Mouse (Mus musculus): ENCODE results near the gene Rabgap1.
"Not testable (repeated sequence)": the region's sequence is repeated elsewhere in the genome, so short reads cannot be mapped to it uniquely, and the experiment has no call there.

Rabgap1 gene

DNA sequence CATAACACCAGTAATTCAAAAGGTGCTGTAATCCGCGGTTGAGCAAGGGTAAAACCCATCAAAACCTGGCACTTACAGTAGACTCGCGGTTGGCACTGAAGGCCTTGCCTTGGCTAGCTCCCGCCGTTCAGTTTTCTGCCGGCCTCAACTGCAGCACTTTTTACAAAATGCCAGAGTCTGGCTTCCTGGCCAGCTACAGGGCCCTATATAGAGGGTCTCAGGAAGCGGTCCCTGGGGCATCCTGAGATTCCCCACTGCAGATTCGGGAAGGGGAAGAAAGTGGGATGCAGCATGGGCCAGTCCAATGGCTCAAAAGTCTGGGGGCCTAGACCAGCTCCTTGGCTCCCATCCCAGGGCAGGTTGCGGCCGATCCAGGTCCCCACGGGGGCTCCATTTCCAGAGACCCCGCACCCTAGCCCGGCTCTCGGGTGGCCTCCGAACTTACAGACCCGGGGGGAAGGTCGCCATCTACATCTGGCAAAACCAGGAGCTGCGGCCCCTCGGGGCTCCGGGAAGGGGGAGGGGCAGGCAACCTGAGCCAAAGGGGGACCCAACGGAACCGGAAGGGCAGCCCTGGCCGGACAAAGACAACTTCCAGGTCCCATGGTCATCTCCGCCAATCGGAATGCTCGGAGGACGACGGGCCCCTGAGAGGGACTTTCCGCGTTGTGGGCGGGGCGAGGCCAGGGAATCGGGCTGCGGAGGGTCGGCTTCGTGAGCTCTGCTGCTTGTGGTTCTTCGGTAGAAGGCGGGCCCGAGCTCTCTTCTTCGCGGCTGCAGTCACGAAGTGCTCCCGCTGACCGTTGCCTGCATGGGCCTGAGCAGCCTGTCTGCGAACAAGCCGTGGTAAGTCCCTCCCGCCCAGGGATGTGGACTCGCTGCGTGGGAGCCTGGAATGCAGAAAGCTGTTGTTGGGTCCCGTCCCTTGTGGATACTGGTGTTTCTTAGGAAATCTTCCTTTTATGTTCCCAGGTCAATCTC, at the start of gene Rabgap1, which contains the start of the genes Zbtb26 and Zbtb6:
TSS of gene Rabgap1 (plus strand) at position 669 of the 981 bp plus-strand sequence.
TSS of gene Zbtb26 (minus strand) at position 525 of the 981 bp plus-strand sequence.
TSS of gene Zbtb6 (minus strand) at position 561 of the 981 bp plus-strand sequence.
- peak; percentile 97 to 98 for DNase-seq (ENCODE audit: low spot score in 2 of 2)

DNA sequence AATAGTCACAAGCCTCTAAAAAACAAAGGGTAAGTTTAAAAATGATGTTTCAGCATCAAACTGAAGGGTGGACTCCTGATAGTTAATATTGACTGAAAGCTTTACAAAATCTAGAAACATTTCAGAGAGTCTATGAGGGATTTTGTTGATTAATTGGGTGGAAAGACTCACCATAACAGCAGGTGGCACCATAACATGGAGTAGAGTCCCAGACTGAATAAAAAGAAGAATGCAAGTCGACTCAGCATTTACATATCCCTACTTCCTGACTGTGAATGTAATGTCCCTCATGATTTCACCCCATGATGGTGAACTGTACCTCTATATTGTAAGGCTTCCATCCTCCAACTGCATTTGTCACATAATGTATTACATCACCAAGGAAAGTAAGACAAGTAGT, 47.5 kb upstream of the Rabgap1 start:
- no peak for DNase-seq (ENCODE audit: low spot score in 2 of 2)

DNA sequence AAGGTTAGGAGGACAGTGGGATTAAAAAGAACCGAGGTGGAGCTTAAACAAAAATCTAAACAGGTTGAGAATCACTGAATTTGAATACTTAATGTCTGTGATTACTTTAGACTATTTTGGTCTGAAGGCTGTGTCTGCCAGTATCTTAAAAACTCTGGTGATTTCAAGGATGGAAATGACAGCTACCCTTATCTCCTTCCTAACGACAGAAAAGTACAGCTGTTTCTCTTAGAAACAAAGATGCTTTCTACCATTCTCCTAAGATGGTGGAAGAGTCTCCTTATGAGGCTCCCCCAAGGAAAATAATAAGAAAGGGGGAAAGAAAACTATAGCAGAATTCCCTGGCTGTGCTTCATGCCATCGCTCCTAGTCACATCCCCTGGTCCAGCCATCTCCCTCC, 21.2 kb upstream of the Rabgap1 start:
- DNase-seq (ENCODE audit: low spot score in 2 of 2), result no peak

DNA sequence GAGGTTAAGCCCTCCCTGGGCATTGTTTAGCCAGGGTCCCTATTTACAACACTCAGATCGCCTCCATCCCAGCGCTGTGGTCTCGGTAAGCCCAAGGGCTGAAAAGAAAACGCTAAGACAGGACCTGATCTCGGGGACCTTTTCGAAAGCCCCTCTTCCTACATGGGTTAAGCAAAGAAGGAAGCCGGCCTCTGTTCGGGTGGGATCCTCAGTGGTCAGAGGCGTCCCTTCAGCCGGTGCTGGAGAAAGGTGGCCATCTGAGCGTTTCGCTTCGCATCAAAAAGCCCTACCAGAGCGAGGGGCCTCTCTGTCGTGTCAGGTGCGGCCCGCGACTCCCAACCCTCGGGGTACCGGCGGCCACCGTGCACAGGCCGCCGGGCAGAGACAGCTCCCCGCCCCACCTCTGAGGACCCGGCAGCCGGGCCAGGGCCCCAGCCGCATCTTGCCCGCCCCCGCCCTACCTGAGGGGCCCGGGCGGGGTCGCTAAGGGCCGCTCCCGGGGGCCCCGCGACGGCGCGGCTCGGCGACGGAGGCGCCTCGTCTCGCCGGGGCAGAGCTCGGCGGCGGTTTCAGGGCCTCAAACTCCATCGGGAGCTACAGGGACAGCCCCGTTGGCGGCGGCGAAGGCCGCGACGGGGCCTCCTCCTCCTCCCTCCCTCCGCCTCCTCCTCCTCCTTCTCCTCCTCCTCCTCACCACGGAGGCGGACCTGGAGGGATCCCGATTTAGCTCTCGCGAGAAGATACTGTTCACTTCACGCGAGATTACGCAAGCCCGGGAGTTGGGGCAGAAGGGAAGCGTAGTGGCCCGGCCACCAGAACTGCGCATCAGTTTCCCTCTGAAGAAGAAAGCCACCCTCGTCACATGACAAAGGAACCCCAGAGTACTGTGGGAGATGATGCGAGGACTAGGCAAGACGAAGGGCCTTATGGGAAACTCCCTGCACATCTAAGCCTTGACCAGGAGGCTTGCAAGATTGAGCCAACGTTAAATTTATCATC, 20.5 kb upstream of the Rabgap1 start, which contains the start of gene Rc3h2:
TSS of gene Rc3h2 (minus strand) at position 598 of the 999 bp plus-strand sequence.
- DNase-seq (ENCODE audit: low spot score in 2 of 2), result peak; percentile 93 to 95

DNA sequence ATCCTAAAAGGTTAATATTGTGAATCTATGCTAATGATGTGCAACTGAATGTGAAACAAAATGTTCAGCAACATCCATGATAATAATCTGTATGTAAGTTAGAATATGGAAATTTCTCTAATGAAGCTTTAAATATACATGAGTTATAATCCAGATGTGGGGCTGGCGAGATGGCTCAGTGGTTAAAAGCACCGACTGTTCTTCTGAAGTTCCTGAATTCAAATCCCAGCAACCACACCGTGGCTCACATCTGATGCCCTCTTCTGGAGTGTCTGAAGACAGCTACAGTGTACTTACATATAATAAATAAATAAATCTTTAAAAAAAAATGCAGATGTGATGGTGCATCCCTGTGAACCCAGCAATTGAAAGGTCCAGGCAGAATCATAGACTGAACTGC, 19.4 kb upstream of the Rabgap1 start:
- no peak for DNase-seq (ENCODE audit: low spot score in 2 of 2)

DNA sequence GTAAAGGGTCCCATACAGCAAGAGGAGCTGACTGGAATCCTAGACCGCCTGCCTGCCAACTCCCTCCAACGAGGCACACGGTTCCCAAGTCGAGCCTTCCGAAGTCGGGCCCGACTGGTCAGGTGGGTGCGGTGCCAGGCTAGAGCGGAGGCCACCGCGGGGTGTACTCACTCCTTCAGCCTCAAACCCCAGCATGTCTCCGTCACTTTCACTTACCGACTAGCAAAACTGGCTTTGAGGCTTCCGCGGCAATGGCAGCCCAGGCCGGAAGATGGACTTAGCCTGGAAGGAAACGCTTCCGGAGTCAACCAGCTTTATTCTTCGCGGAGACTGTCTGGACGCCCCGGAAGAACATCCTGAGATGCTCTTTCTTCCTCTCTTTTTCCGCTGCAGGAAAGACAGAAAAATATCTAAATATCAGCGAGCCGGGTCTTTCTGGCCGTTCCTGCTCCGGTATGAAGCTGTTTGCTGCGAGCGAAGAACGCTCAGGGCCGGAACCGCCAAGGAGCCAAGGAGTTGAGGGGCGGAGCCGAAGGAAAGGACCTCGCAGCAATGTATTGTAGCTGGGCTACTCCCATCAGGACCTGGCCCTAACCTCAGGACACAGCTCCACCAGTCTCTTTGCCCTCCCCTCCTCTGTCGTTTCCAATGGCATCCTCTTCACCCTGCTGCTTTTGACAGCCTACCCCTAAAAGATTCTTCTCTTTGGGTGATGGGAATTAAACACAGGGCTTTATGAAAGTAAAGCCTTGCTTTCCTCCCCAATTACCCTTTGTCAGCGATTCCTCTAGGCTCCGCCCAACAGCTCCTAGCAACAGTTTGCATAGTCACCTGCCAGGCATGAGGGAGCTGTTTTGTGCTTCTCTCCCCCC, 12.2 kb upstream of the Rabgap1 start:
- peak; percentile 84 to 87 for DNase-seq (ENCODE audit: low spot score in 2 of 2)

DNA sequence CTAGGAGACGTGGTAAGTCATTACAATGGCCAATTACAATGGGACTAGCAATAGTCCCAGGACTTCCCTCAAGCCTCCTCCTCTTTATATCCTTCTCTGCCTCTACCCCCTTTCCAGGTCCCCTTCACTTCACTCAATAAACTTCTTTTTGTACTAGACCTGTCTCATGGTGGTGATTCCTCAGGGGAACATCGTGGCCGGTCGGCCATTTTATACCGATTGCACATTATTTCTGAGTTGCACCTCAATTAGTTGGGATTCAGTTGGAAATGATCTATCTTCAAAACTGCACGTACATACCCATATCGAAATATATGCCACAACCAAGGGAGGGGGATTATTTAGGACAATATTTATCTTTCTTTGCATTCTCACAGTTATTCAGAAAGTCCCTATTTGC, 11.5 kb upstream of the Rabgap1 start:
- no peak for DNase-seq (ENCODE audit: low spot score in 2 of 2)

DNA sequence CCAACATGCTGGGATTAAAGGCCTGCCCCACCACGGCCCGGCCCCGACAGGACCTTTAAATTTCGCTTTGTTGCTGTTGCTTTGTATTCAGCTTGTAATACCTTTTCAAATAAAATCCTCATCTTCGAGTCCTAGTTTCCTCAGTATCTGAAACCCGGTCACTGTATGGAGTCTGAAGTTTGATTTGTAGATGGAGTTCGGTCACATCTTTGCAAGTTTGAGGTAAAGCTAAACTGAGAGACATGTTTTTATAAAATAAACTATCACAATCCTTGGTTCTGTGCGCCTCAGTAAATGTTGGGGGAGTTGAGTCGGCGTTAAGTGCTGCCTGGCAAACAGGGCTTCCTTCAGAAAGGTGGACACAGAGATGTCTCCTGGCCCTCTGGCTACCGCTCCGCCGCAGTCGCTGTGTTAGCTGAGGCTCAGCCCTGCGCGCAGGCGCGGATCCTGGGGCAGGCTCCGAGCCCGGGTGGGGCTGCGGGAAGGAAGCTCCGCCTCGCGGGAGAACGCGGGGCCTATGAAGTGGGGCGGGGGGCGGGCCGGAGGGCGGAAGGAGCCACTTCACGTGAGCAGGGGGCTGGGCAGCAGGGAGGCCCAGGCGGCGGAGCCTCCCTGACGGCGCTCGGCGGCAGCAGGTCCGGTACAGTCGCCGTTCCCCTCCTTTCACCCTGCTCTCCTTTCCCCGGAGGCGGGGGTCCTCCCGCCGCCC, 8.7 kb downstream of the Rabgap1 start:
- peak; percentile 89 to 93 for DNase-seq (ENCODE audit: low spot score in 2 of 2)

DNA sequence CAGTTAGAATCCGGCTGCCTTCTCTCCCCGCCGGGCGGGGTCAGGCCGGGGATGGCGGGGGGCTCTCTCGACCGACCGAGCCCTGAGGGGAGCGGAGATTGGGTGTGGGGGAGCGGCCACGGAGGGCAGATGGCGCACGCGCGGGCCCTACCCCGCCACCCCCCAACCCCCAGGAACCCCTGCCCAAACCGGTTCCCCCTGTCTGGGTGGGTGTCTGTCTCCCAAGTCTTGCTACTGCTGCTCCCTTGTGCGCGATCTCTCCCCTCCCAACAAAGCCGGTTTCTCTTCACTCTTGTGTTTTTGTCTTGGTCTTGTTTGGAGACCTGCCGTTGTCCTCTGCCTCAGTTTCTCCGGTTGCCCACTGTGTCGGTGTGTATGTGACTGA, 9.3 kb downstream of the Rabgap1 start:
- no peak for DNase-seq (ENCODE audit: low spot score in 2 of 2)

DNA sequence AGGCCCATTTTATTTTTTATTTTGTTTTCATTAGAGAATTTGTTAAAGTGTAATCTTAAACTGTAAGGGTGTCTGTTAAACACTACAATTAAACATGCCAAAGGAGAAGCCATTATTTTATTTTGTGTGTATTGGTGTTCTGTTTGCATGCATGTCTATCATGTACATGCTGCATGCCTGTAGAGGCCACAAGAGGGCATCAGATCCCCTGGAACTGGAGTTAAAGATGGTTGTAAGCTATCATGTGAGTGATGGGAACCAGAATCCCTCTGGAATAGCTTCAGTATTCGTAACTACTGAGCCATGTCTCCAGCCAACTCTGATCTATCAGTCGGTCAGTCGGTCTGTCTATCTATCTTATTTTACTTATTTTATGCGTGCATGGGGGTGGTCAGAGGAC, 17.6 kb downstream of the Rabgap1 start:
- DNase-seq (ENCODE audit: low spot score in 2 of 2), result no peak

DNA sequence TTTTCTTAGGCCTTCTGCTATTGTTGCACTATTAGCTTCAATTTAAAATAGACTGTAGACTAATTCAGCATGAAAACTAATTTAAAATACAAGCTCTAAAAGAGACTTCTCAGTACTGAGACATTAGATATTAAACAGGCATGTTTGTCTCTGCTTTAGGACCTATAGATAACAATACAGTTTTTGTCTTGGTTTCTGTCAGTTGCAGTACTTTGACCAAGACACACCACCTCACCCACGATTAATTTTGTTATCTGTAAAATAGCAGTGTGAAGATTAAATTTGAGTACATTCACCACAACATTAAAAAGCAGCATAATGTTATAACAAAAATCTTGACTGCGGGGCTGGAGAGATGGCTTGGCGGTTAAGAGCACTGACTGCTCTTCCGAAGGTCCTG, 23.2 kb downstream of the Rabgap1 start:
- DNase-seq (ENCODE audit: low spot score in 2 of 2), result no peak

DNA sequence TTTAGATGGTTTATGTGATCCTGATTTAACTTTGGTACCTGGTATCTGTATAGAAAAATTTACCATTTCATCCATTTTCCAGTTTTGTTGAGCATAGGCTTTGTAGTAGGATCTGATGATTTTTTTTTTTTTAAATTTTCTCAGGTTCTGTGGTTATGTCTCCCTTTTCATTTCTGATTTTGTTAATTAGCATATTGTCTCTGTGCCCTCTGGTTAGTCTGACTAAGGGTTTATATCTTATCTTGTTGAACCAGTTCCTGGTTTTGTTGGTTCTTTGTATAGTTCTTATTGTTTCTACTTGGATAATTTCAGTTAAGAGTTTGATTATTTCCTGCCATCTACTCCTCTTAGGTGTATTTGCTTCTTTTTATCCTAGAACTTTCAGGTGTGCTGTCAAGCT, 36.5 kb downstream of the Rabgap1 start:
- DNase-seq (ENCODE audit: low spot score in 2 of 2), result no peak

DNA sequence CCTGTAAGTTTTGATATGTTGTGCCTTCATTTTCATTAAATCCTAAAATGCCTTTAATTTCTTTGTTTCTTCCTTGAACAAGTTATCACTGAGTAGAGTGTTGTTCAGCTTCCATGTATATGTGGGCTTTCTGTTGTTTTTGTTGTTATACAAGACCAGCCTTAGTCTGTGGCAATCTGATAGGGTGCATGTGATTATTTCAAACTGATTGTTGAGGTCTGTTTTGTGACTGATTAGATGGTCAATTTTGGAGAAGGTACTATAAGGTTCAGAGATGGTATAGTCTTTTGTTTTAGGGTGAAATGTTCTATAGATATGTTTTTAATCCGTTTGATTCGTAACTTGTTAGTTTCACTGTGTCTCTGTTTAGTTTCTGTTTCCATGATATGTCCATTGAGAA, 37.0 kb downstream of the Rabgap1 start:
- no peak for DNase-seq (ENCODE audit: low spot score in 2 of 2)

DNA sequence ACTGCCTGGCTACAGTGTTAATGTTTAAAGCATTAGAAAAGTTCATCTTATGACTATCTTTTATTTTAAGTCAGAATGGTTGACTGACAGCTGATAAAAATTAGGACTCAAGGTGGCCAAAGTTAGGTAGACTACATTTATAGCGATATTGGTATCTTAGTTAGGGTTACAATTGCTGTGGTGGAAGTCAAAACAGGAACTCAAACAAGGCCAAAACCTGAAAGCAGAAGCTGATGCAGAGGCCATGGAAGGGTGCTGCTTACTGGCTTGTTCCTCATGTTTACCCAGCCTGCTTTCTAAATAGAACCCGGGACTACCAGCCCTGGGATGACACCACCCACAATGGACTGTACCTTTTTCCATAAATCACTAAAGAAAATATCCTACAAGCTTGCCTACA, 41.1 kb downstream of the Rabgap1 start:
- no peak for DNase-seq (ENCODE audit: low spot score in 2 of 2)

DNA sequence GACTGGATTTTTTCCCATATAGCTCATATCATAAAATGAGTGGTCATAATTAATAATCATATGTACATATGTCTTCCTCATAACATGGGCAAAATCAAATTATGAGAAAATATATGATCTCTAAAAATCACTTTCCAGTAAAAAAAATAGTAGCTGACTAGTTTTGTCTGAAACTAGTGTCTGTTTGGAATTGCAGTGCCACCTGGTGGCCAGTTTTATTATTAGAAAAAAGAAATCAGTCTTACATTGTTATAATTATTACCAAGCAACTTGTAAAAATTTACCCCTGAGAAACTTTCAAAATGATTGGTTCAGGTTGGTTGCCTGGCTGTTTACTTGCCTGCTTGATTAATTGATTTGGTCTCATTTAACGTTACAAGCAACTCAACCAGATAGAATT, 42.3 kb downstream of the Rabgap1 start:
- DNase-seq (ENCODE audit: low spot score in 2 of 2), result peak in 1 of 2 experiments; percentile 40

DNA sequence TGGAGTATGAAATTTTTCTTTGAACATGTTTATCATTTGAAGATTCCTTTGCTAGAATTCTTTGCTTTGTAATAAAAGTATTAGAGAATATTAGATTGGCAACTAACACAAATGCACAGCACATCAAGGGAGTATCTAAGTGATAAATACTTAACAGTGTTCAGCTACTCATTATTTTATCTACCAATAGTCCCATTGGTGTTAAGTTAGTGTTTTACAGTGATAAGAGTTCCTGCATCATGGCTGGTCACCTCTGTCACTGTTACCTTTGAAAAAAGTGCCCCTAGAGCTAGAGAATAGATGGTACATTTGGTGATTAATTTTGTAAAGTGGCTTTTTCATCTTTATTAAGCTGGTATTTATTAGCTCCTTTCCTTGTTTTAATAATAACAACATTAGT, 43.3 kb downstream of the Rabgap1 start:
- DNase-seq (ENCODE audit: low spot score in 2 of 2), result no peak

DNA sequence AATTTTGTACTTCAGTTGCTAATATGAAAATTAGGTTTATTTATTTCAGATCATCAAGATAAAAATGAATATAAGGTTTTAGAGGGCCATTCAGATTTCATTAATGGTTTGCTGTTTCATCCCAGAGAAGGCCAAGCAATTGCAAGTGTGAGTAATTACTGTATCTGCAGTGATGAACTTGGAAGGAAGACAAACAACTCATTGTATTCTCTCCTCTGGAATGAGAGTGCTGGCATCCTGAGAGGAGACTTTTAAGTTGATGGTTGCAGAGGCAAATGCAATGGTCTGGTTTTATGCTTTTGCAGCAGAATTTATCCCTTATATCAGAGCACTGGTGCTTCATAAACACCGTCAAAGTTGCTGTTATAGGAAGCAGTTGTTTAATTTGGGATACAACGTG, 45.9 kb downstream of the Rabgap1 start:
- DNase-seq (ENCODE audit: low spot score in 2 of 2), result no peak

DNA sequence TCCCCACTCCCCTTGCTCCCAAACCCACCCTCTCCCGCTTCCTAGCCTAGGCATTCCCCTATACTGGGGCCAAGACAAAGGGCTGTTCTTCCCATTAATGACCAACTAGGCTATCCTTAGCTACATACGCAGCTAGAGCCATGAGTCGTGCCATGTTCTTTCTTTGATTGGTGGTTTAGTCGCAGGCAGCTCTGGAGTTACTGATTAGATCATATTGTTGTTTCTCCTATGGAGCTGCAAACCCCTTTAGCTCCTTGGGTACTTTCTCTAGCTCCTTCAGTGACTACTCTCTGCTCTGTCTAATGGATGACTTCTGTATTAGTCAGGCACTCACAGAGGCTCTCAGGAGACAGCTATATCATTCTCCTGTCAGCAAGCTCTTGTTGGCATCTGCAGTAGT, 54.2 kb downstream of the Rabgap1 start:
- DNase-seq (ENCODE audit: low spot score in 2 of 2), result no peak

DNA sequence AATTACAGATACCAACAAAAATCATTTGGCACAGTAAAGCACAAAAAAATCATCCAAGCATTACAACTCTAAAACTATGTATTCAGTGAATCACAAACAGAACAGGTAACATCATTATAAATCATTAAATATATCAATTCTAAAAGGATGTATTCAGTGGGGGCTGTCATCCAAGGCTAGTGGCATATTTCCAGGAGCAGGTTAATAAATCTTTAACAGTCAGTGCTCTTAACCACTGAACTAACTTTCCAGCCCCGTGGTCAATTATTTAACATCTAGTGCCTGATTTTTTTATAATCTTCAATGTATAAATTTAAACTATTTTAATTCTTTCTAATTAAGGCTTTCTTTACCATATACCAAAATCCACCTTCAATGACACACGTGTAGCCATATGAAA, 62.8 kb downstream of the Rabgap1 start:
- not testable (repeated sequence) for DNase-seq (ENCODE audit: low spot score in 2 of 2)

DNA sequence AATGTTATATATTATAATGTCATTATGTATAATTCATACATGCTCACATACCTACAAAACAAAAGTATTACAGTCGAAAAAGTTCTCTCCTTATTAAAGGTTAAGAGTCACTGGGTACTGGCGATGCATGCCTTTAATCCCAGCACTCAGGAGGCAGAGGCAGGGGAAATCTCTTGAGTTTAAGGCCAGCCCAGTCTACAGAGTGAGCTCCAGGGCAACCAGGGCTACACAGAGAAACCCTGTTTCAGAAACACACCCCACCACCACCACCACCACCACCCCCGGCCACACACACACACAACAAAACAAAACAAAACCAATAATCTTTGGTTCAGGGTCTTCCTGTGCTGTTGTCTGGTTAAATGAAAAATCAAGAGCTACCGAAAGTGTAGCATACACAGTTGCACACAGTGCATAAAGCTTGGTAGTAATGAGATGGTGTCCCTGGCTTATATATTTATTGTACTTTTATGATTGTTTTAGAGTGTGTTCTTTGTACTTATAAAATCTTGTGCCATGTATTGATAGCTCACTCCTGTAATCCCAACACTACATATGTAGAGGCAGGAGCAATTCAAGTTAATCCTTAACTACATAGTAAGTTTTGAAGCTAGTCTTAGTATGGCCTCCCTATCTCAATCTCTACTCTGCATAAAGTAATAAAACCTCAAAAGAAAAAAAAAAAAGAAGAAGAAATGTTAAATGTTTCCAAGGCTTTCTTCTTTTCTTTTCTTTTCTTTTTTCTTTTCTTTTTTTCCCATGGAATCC, 68.2 kb downstream of the Rabgap1 start:
- no peak for DNase-seq (ENCODE audit: low spot score in 2 of 2)
